Mouse (Mus musculus): Measurements from ENCODE around the gene Kdm3a.

The Kdm3a gene

GRCm38 (mm10) chr6:71575359-71575758 is 57.4 kb downstream of the Kdm3a start:
- no peak for DNase-seq

GRCm38 (mm10) chr6:71569025-71569424 is 63.8 kb downstream of the Kdm3a start:
- no peak for DNase-seq

- DNase-seq = no peak
Observed at GRCm38 (mm10) chr6:71568616-71569015, 64.2 kb downstream of the Kdm3a start.

- no peak for DNase-seq
Observed at GRCm38 (mm10) chr6:71556826-71557225, 76.0 kb downstream of the Kdm3a start.

GRCm38 (mm10) chr6:71555507-71555951 is 77.3 kb downstream of the Kdm3a start:
- DNase-seq = no peak

- peak; percentile 94 to 97 for DNase-seq
Observed at GRCm38 (mm10) chr6:71543686-71544499, 88.9 kb downstream of the Kdm3a start, which contains the start of gene Chmp3. TSS of gene Chmp3 (plus strand) at chr6:71543797.
